Mouse (Mus musculus) forebrain, embryonic 13.5 days (tissue): ENCODE results near the gene Ascc2. TPM values are rescaled to one million over a fixed set of nuclear protein-coding genes. Genes with fewer than 3 reads are reported as not detected.
"Not testable (repeated sequence)": the region's sequence is repeated elsewhere in the genome, so short reads cannot be mapped to it uniquely, and the experiment has no call there.

Experiments
- ATAC-seq: fragments of 200-750 bp; cut with Nextera tagmentation; 2 replicates; pipeline ENCODE4 v1.8.0; 2017
- H3K27ac ChIP-seq: fragments of 300-500 bp; sonication (generic); 2 replicates; pipeline ENCODE4 v1.5.1; 2015; ENCODE audit warnings: inconsistent platforms, mild to moderate bottlenecking, moderate library complexity
- H3K27me3 ChIP-seq: fragments of 300-500 bp; sonication (generic); 2 replicates; pipeline ENCODE4 v1.6.1; 2015; ENCODE audit warnings: mild to moderate bottlenecking, inconsistent platforms
- H3K36me3 ChIP-seq: fragments of 300-500 bp; sonication (generic); 2 replicates; pipeline ENCODE4 v1.6.1; 2015; ENCODE audit warnings: mild to moderate bottlenecking, inconsistent platforms; ENCODE audit not compliant: poor library complexity, severe bottlenecking
- H3K4me1 ChIP-seq: fragments of 300-500 bp; sonication (generic); 2 replicates; pipeline ENCODE4 v1.6.1; 2015; ENCODE audit warnings: inconsistent platforms
- H3K4me2 ChIP-seq: fragments of 300-500 bp; sonication (generic); 2 replicates; pipeline ENCODE4 v1.6.1; 2015; ENCODE audit warnings: inconsistent platforms, mild to moderate bottlenecking, moderate library complexity
- H3K4me3 ChIP-seq: fragments of 300-500 bp; sonication (generic); 2 replicates; pipeline ENCODE4 v1.5.1; 2015; ENCODE audit warnings: mild to moderate bottlenecking, inconsistent platforms
- H3K9ac ChIP-seq: fragments of 300-500 bp; sonication (generic); 2 replicates; pipeline ENCODE4 v1.6.1; 2015; ENCODE audit warnings: mild to moderate bottlenecking, inconsistent platforms
- H3K9me3 ChIP-seq: fragments of 300-500 bp; sonication (generic); replicated peaks from 2 replicates; pipeline ENCODE4 v1.6.1; 2016; ENCODE audit warnings: inconsistent platforms
- WGBS: fragments of 180-500 bp; shearing (Covaris S2); methylation state at CpG from one replicate; pipeline ENCODE4 v1.1.7; 2015; 5-methylcytosine and 5-hydroxymethylcytosine counted together
- polyA plus RNA-seq: library from polyadenylated mRNA; unstranded; fragments of >200 nt; fragmentation: Nextera tagmentation; extraction: Ambion mirVana; gene quantifications from 2 replicates; pipeline ENCODE4 v1.2.1, GENCODE M21; 2015

The Ascc2 gene
- polyA plus RNA-seq, 1 experiment from 2014 or later = 25.2 TPM

DNA sequence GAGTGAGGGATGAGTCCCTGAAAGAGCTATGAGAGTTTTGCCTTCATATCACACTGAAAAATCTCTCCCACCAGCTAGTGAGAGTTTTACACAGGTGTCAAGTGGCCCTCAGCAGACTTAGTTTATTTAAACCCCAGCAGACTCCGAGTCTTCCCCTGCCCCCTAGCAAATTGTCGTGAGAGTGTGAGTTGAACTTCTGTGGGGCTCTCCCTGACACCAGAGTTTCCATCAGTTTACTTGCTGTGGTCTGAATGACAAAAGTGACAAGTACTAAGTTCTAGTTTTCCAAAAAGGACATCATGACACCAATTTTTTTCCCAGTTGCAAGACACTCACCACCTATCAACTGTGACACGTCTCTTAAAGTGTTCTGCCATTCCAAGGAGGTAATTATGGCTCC, 50.3 kb downstream of the Ascc2 start:
- Histone ChIP-seq H3K4me1 (no peaks in the 10 kb centered on the region), H3K27me3 (no peaks in the 10 kb centered on the region), H3K36me3 (peaks cover 22% of the 10 kb centered on the region), H3K9ac (no peak overlapping the region), H3K27ac (no peak overlapping the region), H3K9me3 (no peaks in the 10 kb centered on the region), H3K4me2 (no peak overlapping the region), H3K4me3 (no peak overlapping the region)
- 70% methylated on average over 3 of the region's 3 CpGs for WGBS
- no peak for ATAC-seq

DNA sequence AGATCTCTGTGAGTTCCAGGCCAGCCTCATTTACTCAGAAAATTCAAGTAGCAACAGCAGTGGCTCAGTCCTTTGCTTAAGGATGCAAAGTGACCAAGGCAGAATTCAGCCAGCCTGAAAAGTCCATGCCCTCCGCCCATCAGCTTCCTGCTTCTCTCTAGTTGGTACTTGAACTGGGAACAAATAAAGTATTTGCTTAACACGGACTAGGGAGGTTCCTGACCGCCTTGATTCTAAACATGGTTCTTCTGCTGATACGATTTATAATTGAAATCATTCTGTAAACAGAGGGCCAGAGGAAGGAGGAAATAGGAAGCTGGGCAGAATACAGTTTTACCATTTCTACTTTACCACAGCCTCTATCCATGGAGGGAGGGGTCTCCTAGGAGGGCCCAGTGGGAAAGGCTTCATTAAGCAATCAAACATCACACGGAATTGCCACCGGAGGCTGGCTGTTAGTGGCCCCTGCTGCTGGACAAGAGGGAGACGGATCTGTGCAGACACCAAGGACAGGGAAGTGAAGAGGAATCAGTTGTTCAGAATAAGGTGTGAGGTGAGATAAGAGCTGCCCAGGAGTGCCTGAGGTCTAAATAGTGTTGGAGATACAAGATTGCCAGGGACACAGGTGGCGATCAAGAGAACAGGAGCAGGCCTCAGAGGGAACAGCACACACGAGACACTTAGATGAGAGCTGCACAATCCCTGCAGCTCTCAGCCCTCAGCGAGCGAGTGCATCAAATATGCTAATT, 51.3 kb downstream of the Ascc2 start:
- Histone ChIP-seq H3K9ac (no peak overlapping the region), H3K4me2 (no peak overlapping the region)
- WGBS = 69% methylated on average over 11 of the region's 11 CpGs

DNA sequence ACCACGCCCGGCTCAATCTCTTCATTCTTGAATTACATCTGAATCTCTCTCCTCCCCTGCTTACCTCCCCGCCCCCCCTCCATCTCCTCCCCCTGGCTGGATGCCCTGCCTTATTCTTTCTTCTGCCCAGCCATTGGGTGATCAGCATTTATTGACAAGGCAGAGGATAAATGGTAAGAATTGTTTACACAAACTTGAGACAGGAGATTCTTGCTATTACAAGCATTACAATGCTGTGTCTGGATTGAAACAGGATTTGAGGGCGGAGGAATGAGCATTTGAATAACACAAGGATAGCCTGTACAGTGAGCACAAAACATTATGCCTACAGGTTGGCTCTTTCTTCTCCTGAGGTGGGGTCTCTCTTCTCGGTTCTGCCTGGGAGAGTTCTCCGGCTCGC, 52.8 kb downstream of the Ascc2 start:
- Histone ChIP-seq H3K9me3 (no peaks in the 10 kb centered on the region), H3K27me3 (no peaks in the 10 kb centered on the region), H3K27ac (no peak overlapping the region), H3K4me2 (no peak overlapping the region), H3K4me1 (no peaks in the 10 kb centered on the region), H3K36me3 (no peaks in the 10 kb centered on the region; the same call in 1 of the 2 replicates), H3K9ac (no peak overlapping the region), H3K4me3 (no peak overlapping the region)
- 76% methylated on average over 7 of the region's 7 CpGs for WGBS
- ATAC-seq = no peak

More for the DNA sequence above, 51.3 kb downstream of the Ascc2 start:
- no peaks in the 10 kb centered on the region for H3K4me1 ChIP-seq
- H3K27me3 ChIP-seq = no peaks in the 10 kb centered on the region
- no peaks in the 10 kb centered on the region for H3K9me3 ChIP-seq
- peaks cover 14% of the 10 kb centered on the region; the same call in 1 of the 2 replicates for H3K36me3 ChIP-seq
- H3K27ac ChIP-seq = no peak overlapping the region
- no peak overlapping the region for H3K4me3 ChIP-seq
- ATAC-seq = no peak

GRCm38 (mm10) chr11:4691213-4691612, 53.7 kb downstream of the Ascc2 start:
- no peak overlapping the region for H3K4me2 ChIP-seq
- H3K4me3 ChIP-seq = no peak overlapping the region
- H3K27ac ChIP-seq = no peak overlapping the region
- H3K36me3 ChIP-seq = no peaks in the 10 kb centered on the region
- H3K4me1 ChIP-seq = no peaks in the 10 kb centered on the region
- 66% methylated on average over 10 of the region's 10 CpGs for WGBS
- H3K27me3 ChIP-seq = no peaks in the 10 kb centered on the region
- no peaks in the 10 kb centered on the region for H3K9me3 ChIP-seq
- H3K9ac ChIP-seq = 0 out of 2 replicates have a peak overlapping the region, but pooled peaks have one; percentile 27
- no peak for ATAC-seq

DNA sequence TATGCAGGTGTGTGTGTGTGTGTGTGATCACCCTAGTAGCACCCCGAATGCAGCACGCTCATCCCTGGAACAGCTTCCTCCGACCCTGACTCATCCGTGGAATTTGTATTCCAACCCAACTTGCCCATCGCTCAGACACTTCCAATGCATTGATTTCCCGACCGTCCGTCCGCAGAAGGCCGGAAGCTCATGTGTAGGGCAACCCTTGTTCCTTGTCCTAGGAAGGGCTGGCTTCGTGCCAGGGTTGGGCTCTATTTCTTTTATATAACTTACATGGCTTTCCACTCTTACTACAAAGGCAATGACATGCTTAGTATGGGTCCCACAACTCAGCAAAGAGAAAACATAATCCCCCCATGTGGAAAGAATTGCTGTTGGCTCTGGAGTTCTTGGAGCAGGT, 54.6 kb downstream of the Ascc2 start:
- Histone ChIP-seq H3K27ac (no peak overlapping the region), H3K27me3 (no peaks in the 10 kb centered on the region), H3K4me1 (no peaks in the 10 kb centered on the region), H3K9ac (no peak overlapping the region), H3K4me3 (no peak overlapping the region), H3K36me3 (no peaks in the 10 kb centered on the region), H3K9me3 (no peaks in the 10 kb centered on the region), H3K4me2 (no peak overlapping the region)
- ATAC-seq = no peak
- 89% methylated on average over 11 of the region's 11 CpGs for WGBS

DNA sequence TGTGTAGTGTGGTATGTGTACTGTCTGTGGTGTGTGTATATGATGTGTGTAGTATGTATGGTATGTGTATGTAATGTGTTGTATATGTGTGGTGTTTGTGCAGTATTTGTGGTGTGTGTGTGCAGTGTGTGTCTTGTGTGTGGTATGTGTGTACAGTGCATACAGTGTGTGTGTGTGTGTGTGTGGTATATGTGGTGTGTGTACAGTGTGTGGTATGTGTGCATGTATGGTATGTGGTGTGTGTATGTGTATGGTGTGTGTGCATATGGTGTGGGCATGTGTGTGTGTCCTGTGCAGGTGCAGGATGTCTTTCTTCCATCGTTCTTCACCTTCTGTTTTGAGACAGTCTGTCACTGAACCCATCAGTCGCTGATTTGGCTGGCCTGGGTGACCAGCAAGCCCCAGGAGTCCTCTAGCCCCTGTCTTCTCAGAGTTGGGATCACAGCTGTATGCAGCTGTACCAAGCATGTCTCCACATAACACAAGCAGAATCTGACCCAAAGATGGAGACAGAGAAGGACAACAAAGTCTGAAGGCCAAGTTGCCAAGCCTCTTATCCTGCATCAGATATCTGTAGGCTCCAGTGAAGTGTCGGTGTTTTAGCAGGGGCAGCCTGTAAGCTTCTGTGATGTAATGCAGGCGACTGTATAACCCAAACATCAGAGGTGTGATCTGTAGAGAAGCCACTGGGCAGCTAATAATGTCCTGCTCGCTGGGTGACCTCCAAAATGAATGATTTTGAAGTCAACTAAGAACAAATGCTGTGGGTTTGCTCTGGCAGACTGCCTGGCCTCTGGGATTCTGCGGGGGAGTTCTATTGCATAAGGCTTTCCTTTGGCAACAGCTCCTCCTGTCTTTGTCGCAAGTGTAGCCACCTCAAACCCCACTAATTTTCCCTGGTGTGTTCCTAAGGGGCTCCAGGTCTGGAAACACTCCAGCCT, 59.8 kb downstream of the Ascc2 start:
- no peaks in the 10 kb centered on the region for H3K9me3 ChIP-seq
- H3K4me1 ChIP-seq = no peaks in the 10 kb centered on the region
- H3K9ac ChIP-seq = no peak overlapping the region
- WGBS = 67% methylated on average over 7 of the region's 7 CpGs
- no peak overlapping the region for H3K4me2 ChIP-seq
- no peaks in the 10 kb centered on the region for H3K27me3 ChIP-seq
- H3K36me3 ChIP-seq = peaks cover 25% of the 10 kb centered on the region
- no peak overlapping the region for H3K4me3 ChIP-seq
- ATAC-seq = no peak
- H3K27ac ChIP-seq = no peak overlapping the region

GRCm38 (mm10) chr11:4700726-4701125, 63.2 kb downstream of the Ascc2 start:
- WGBS = 89% methylated on average over 8 of the region's 8 CpGs
- H3K27ac ChIP-seq = no peak overlapping the region
- no peak overlapping the region for H3K4me3 ChIP-seq
- H3K4me1 ChIP-seq = peaks cover 18% of the 10 kb centered on the region
- no peak overlapping the region for H3K4me2 ChIP-seq
- H3K9ac ChIP-seq = no peak overlapping the region
- ATAC-seq = no peak
- no peaks in the 10 kb centered on the region for H3K9me3 ChIP-seq
- H3K27me3 ChIP-seq = no peaks in the 10 kb centered on the region
- peaks cover 27% of the 10 kb centered on the region for H3K36me3 ChIP-seq

DNA sequence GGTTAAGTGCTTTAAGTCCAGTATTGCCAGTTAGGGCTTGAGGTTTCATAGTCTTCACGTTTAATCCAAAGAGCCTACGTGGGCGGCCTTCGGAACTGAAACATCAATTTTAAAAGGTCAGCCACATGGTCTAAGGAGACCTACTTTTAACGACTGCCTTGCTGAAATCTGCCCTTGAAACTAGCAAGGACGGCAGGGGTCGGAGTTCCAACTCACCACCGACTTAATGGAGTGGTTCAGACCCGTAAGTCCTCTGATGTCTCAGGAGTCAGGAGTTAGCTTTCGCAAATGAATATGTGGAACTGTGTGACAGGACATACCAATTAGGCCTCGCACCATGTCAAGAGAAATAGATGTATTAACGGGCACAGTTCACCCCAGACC, 66.1 kb downstream of the Ascc2 start:
- Histone ChIP-seq H3K9me3 (no peaks in the 10 kb centered on the region), H3K4me2 (peak overlapping the region; percentile 91), H3K27me3 (no peaks in the 10 kb centered on the region), H3K4me3 (peak overlapping the region; percentile 89), H3K4me1 (peaks cover 18% of the 10 kb centered on the region), H3K27ac (no peak overlapping the region), H3K9ac (peak overlapping the region; percentile 84), H3K36me3 (peaks cover 27% of the 10 kb centered on the region)
- WGBS = 8% methylated on average over 12 of the region's 12 CpGs
- no peak for ATAC-seq

DNA sequence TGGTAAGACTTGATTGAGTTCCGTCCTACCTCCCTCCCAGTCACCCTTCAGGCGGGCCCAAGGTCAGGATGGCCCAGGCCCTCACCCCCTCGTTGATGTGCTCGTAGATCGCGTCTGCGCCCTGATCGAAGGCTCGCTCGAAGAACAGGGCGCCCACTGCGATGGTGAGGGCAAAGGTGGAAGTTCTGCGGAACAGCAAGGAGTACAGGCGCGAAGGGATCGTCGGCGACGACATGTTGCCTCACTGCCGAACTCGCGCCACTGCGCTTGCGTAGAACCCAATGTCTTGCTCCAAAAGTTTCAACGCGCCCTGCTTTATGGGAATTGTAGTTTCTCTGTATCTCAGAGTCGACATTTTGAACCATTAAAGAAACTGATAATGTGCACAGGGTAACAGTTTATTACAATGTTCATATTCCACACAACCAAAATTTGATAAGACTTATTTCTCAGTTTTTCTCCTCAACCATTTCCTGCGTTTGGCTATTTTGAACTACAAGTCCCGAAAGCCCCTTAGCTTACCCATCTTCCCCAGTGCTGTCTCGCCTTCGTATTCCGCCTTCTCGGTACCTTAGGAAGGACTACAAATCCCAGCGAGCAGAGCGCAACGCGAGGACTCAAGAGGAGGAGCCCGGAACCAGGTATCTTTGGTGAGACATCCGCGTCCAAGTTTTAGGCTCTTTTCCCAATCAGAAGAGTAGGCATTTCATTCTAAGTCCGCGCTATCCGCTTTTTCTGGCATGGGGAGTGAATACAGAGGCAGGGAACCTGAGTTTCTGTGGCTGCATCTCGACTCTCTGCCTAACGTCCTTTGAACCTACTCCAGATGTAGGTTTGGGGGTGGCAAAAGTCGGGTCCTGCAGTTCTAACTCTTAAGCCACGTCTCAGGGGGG, 66.8 kb downstream of the Ascc2 start, which contains the start of the genes Uqcr10 and Zmat5:
Gene Uqcr10 (minus strand): TSS at position 271 of the 893 bp plus-strand sequence.
Gene Zmat5 (plus strand): TSS at position 607 of the 893 bp plus-strand sequence.
- under 1% methylated on average over 47 of the region's 47 CpGs for whole genome bisulfite sequencing
- peak; percentile 98 for ATAC-seq

GRCm38 (mm10) chr11:4705178-4705577, 67.6 kb downstream of the Ascc2 start:
- Histone ChIP-seq H3K4me3 (peak overlapping the region; percentile 89), H3K9ac (peak overlapping the region; percentile 72), H3K27ac (no peak overlapping the region), H3K9me3 (no peaks in the 10 kb centered on the region), H3K4me2 (peak overlapping the region; percentile 91), H3K4me1 (peaks cover 18% of the 10 kb centered on the region), H3K27me3 (no peaks in the 10 kb centered on the region), H3K36me3 (peaks cover 22% of the 10 kb centered on the region)
- WGBS = 9% methylated on average over 4 of the region's 4 CpGs
- no peak for ATAC-seq

More for the DNA sequence above, 66.8 kb downstream of the Ascc2 start, which contains the start of the genes Uqcr10 and Zmat5:
- Histone ChIP-seq H3K4me1 (peaks cover 18% of the 10 kb centered on the region), H3K27me3 (no peaks in the 10 kb centered on the region), H3K9ac (peak within 1 kb of the TSS; percentile 84), H3K9me3 (no peaks in the 10 kb centered on the region), H3K4me2 (peak within 1 kb of the TSS; percentile 91), H3K4me3 (peak within 1 kb of the TSS; percentile 89), H3K36me3 (peaks cover 27% of the 10 kb centered on the region), H3K27ac (no peak within 1 kb of the TSS)

DNA sequence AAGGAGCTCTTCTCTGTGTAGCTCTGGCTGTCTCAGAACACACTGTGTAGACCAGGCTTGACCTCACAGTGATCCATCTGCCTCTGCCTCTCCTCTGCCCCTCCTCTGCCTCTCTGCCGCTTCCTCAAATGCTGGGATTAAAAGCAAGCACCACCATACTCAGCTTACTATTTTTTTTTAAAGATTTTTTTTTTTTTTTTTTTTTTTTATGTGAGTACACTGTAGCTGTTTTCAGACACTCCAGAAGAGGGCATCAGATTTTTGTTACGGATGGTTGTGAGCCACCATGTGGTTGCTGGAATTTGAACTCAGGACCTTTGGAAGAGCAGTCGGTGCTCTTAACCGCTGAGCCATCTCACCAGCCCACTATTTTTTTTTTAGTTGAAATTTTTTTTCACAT, 72.6 kb downstream of the Ascc2 start:
- H3K27ac ChIP-seq, H3K4me3 ChIP-seq, H3K9me3 ChIP-seq, H3K36me3 ChIP-seq, H3K4me1 ChIP-seq, H3K27me3 ChIP-seq, H3K9ac ChIP-seq, ATAC-seq, H3K4me2 ChIP-seq: not testable (repeated sequence)
- WGBS = 91% methylated on average over 4 of the region's 4 CpGs
